Mouse (Mus musculus) neural tube, embryonic 15.5 days (tissue): ENCODE measurements at regions not wholly inside any gene's neighbourhood (a gene's known extent, or its start where the extent isn't known, plus 50 kb on each side); places are given as distances from the start of the nearest gene placed in this dataset.

ENCODE experiments used
- ATAC-seq: fragments of 200-750 bp; cut with Nextera tagmentation; 2 replicates; pipeline ENCODE4 v1.8.0; 2017; ENCODE audit warnings: mild to moderate bottlenecking, moderate TSS enrichment, moderate library complexity; ENCODE audit not compliant: low FRiP score
- H3K27ac ChIP-seq: fragments of 300-500 bp; sonication (generic); replicated peaks from 2 replicates; pipeline ENCODE4 v1.5.1; 2015; ENCODE audit warnings: mild to moderate bottlenecking, inconsistent platforms
- H3K27me3 ChIP-seq: fragments of 300-500 bp; sonication (generic); replicated peaks from 2 replicates; pipeline ENCODE4 v1.6.1; 2015; ENCODE audit warnings: inconsistent platforms
- H3K36me3 ChIP-seq: fragments of 300-500 bp; sonication (generic); 2 replicates; pipeline ENCODE4 v1.6.1; 2015; ENCODE audit warnings: inconsistent platforms
- H3K4me1 ChIP-seq: fragments of 300-500 bp; sonication (generic); 2 replicates; pipeline ENCODE4 v1.6.1; 2015; ENCODE audit warnings: inconsistent platforms
- H3K4me2 ChIP-seq: fragments of 300-500 bp; sonication (generic); 2 replicates; pipeline ENCODE4 v1.6.1; 2015; ENCODE audit warnings: inconsistent platforms, mild to moderate bottlenecking, moderate library complexity
- H3K4me3 ChIP-seq: fragments of 300-500 bp; sonication (generic); replicated peaks from 2 replicates; pipeline ENCODE4 v1.5.1; 2015; ENCODE audit warnings: mild to moderate bottlenecking, inconsistent platforms
- H3K9ac ChIP-seq: fragments of 300-500 bp; sonication (generic); replicated peaks from 2 replicates; pipeline ENCODE4 v1.6.1; 2015; ENCODE audit warnings: mild to moderate bottlenecking, inconsistent platforms
- H3K9me3 ChIP-seq: fragments of 300-500 bp; sonication (generic); replicated peaks from 2 replicates; pipeline ENCODE4 v1.6.1; 2016; ENCODE audit warnings: inconsistent platforms
- WGBS: fragments of 180-500 bp; shearing (Covaris S2); methylation state at CpG from one replicate; pipeline ENCODE4 v1.1.7; 2015; ENCODE audit warnings: mixed read lengths; 5-methylcytosine and 5-hydroxymethylcytosine counted together

GRCm38 (mm10) chr2:78804931-78805330 is 63.0 kb upstream of the Ube2e3 start:
- WGBS: 93% methylated on average over 3 of the region's 3 CpGs
- Histone ChIP-seq H3K36me3 (no peaks in the 10 kb centered on the region), H3K4me1 (no peaks in the 10 kb centered on the region), H3K27ac (no peak overlapping the region), H3K27me3 (no peaks in the 10 kb centered on the region), H3K4me3 (no peak overlapping the region), H3K4me2 (no peak overlapping the region), H3K9ac (no peak overlapping the region), H3K9me3 (no peaks in the 10 kb centered on the region)
- ATAC-seq: no peak

GRCm38 (mm10) chr2:78803543-78803942 is 64.4 kb upstream of the Ube2e3 start:
- Histone ChIP-seq H3K9ac (no peak overlapping the region), H3K4me3 (no peak overlapping the region), H3K36me3 (no peaks in the 10 kb centered on the region), H3K27me3 (no peaks in the 10 kb centered on the region), H3K4me2 (no peak overlapping the region), H3K4me1 (no peaks in the 10 kb centered on the region), H3K9me3 (no peaks in the 10 kb centered on the region), H3K27ac (no peak overlapping the region)
- 90% methylated on average over 4 of the region's 4 CpGs for WGBS
- ATAC-seq: no peak

DNA sequence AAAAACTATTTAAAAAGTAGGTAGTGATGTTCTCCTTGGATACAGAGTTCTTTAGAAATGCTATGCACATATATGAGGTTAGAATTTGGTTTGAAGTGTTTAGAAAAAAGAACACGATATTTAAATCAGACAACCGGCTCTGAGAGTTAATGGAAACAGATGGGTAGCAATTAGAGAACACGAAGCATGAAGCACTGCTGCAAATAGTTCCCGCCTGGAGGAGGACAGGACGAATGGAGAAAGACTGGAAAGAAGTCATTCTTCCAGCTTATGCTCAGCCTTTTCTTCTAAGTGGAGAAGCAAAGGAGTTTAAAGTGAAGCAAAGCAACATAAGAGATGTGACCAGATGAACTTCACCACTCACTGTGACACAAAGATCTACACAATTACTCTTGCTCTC is 72.5 kb upstream of the Ube2e3 start:
- Histone ChIP-seq H3K27ac (no peak overlapping the region), H3K36me3 (no peaks in the 10 kb centered on the region), H3K9me3 (no peaks in the 10 kb centered on the region), H3K4me3 (no peak overlapping the region), H3K27me3 (no peaks in the 10 kb centered on the region), H3K4me2 (no peak overlapping the region), H3K4me1 (no peaks in the 10 kb centered on the region), H3K9ac (no peak overlapping the region)
- no peak for ATAC-seq
- WGBS: 70% methylated on average over 5 of the region's 5 CpGs

DNA sequence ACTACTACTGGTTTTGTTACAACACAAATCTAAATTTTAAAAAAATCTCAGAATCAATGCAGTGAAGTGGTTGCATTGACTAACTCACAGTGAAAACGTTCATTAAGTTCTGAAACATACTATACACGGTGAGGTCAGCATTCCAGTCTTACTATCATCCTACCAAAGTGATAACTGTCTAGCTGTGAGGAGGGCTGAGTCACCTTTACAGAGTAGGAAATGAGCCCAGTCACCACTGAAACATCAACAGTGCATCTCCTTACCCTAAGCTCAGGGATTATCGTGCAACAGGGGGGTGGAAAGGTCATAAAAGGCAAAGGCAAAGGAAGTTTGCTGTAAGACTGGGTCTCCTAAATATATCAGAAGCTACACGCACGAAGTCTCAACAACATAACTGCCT is 73.2 kb upstream of the Ube2e3 start:
- H3K36me3 ChIP-seq: no peaks in the 10 kb centered on the region
- no peaks in the 10 kb centered on the region for H3K9me3 ChIP-seq
- H3K9ac ChIP-seq: no peak overlapping the region
- H3K4me3 ChIP-seq: no peak overlapping the region
- no peaks in the 10 kb centered on the region for H3K4me1 ChIP-seq
- 89% methylated on average over 5 of the region's 5 CpGs for WGBS
- no peak for ATAC-seq
- H3K27me3 ChIP-seq: no peaks in the 10 kb centered on the region
- no peak overlapping the region for H3K4me2 ChIP-seq
- H3K27ac ChIP-seq: no peak overlapping the region

DNA sequence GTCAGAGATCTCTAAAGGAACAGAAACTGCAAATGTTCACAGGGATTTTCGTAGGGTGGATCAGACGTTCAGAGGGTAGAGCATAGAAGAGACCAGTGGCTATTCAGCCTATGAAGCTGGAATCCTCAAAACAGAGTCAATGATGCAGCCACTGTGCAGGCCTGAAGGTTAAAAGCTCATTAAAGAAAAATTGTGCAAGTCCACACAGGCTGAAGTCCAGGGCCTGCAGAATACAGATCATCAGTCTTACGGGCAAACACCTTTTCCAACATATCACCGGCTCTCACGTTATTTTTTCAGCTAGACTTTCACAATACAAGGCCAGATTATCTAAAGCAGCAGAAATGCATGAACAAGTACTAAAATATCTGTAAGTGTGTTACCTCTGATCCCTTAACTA is 78.8 kb upstream of the Ube2e3 start:
- no peak for ATAC-seq
- Histone ChIP-seq H3K9me3 (no peaks in the 10 kb centered on the region), H3K4me1 (no peaks in the 10 kb centered on the region), H3K27me3 (no peaks in the 10 kb centered on the region), H3K36me3 (no peaks in the 10 kb centered on the region), H3K9ac (no peak overlapping the region), H3K4me3 (no peak overlapping the region), H3K27ac (no peak overlapping the region), H3K4me2 (no peak overlapping the region)
- WGBS: 93% methylated on average over 5 of the region's 5 CpGs

DNA sequence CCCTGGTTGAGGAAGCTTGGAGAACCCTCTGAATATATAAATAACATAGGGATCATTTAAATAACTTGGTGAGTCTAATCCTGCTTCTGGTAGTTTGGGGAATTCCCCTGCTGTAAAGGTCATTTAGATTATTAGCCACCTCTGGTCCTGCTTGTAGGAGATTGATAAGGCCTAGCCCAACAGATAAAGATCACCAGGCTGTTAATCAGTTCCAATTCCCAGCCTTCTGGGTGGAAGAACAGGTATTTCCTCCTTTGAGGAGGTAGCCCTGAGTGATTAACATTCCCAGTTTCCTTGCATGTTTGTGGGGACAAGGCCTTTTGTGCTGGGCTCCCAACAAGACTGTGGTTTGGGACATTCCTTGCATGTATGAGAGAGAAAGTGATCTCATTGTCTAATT is 79.7 kb upstream of the Ube2e3 start:
- Histone ChIP-seq H3K4me1 (no peaks in the 10 kb centered on the region), H3K27me3 (no peaks in the 10 kb centered on the region), H3K9me3 (no peaks in the 10 kb centered on the region), H3K27ac (no peak overlapping the region), H3K4me3 (no peak overlapping the region), H3K9ac (no peak overlapping the region), H3K4me2 (no peak overlapping the region), H3K36me3 (no peaks in the 10 kb centered on the region)
- no peak for ATAC-seq

GRCm38 (mm10) chr2:78779949-78780348 is 88.0 kb upstream of the Ube2e3 start:
- ATAC-seq: no peak

DNA sequence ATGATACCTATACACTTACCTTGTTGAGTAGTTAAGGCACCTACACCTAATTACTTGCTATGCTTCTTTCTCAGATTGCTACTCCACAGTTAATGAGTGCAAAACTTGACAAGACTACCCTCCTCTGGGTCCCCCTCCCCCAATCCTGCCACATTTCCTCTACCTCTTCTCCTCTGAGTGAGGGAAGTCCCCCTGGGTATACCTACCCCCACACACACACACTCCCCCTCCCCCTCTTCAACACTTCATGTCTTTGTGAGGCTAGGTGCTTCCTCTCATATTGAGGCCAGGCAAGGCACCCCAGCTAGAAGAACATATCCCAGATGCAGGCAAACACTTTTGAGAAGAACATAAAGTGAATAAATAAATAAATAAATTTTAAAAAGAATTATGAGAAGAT is 90.3 kb upstream of the Ube2e3 start:
- H3K9ac ChIP-seq: no peak overlapping the region
- no peaks in the 10 kb centered on the region for H3K4me1 ChIP-seq
- no peak overlapping the region for H3K27ac ChIP-seq
- H3K27me3 ChIP-seq: no peaks in the 10 kb centered on the region
- H3K36me3 ChIP-seq: no peaks in the 10 kb centered on the region
- no peak overlapping the region for H3K4me2 ChIP-seq
- H3K9me3 ChIP-seq: no peaks in the 10 kb centered on the region
- no peak overlapping the region for H3K4me3 ChIP-seq
- no peak for ATAC-seq

More at GRCm38 (mm10) chr2:78779949-78780348, 88.0 kb upstream of the Ube2e3 start:
- Histone ChIP-seq H3K9me3 (no peaks in the 10 kb centered on the region), H3K27me3 (no peaks in the 10 kb centered on the region), H3K4me3 (no peak overlapping the region), H3K9ac (no peak overlapping the region), H3K36me3 (no peaks in the 10 kb centered on the region), H3K27ac (no peak overlapping the region), H3K4me2 (no peak overlapping the region), H3K4me1 (no peaks in the 10 kb centered on the region)
- 90% methylated on average over 3 of the region's 3 CpGs for WGBS

GRCm38 (mm10) chr2:78754362-78754761 is 113.6 kb upstream of the Ube2e3 start:
- Histone ChIP-seq H3K4me2 (no peak overlapping the region), H3K27me3 (no peaks in the 10 kb centered on the region), H3K9ac (no peak overlapping the region), H3K36me3 (no peaks in the 10 kb centered on the region), H3K9me3 (no peaks in the 10 kb centered on the region), H3K4me3 (no peak overlapping the region), H3K4me1 (no peaks in the 10 kb centered on the region), H3K27ac (no peak overlapping the region)
- 72% methylated on average over 6 of the region's 6 CpGs for WGBS
- ATAC-seq: no peak

- no peaks in the 10 kb centered on the region for H3K36me3 ChIP-seq
- no peaks in the 10 kb centered on the region for H3K27me3 ChIP-seq
- no peak overlapping the region for H3K9ac ChIP-seq
- H3K4me2 ChIP-seq: no peak overlapping the region
- H3K27ac ChIP-seq: no peak overlapping the region
- no peak for ATAC-seq
- H3K4me1 ChIP-seq: no peaks in the 10 kb centered on the region
- WGBS: 67% methylated on average over 4 of the region's 4 CpGs
- H3K9me3 ChIP-seq: no peaks in the 10 kb centered on the region
- no peak overlapping the region for H3K4me3 ChIP-seq
Observed at GRCm38 (mm10) chr2:78753918-78754317, 114.0 kb upstream of the Ube2e3 start.

DNA sequence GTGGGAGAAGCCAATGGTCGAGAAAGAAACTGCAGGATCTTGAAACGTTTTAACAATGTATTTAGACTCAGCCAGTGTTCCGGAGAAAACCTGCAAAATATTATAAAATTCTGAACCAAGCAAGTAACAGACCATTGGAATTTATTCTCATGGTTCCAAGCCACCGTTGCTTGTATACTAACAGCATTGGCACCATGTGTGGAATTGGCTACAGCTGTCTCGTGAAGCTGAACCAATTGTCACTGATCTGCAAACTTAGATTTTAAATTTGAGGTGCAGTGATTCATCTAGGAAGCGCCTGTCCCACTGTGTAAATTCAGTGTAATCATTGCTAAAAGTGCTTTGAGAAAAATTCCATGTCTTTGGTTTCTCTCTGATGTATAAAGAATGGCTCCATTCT is 137.8 kb upstream of the Ube2e3 start:
- Histone ChIP-seq H3K4me1 (no peaks in the 10 kb centered on the region), H3K9me3 (no peaks in the 10 kb centered on the region), H3K36me3 (no peaks in the 10 kb centered on the region), H3K4me3 (no peak overlapping the region), H3K27ac (no peak overlapping the region), H3K4me2 (no peak overlapping the region), H3K9ac (no peak overlapping the region), H3K27me3 (no peaks in the 10 kb centered on the region)
- 84% methylated on average over 6 of the region's 6 CpGs for WGBS
- no peak for ATAC-seq

GRCm38 (mm10) chr2:78726060-78726459 is 141.9 kb upstream of the Ube2e3 start:
- no peak overlapping the region for H3K4me2 ChIP-seq
- no peak overlapping the region for H3K9ac ChIP-seq
- no peaks in the 10 kb centered on the region for H3K4me1 ChIP-seq
- no peaks in the 10 kb centered on the region for H3K36me3 ChIP-seq
- 85% methylated on average over 7 of the region's 7 CpGs for WGBS
- H3K27ac ChIP-seq: no peak overlapping the region
- no peaks in the 10 kb centered on the region for H3K9me3 ChIP-seq
- no peak overlapping the region for H3K4me3 ChIP-seq
- H3K27me3 ChIP-seq: no peaks in the 10 kb centered on the region
- no peak for ATAC-seq

DNA sequence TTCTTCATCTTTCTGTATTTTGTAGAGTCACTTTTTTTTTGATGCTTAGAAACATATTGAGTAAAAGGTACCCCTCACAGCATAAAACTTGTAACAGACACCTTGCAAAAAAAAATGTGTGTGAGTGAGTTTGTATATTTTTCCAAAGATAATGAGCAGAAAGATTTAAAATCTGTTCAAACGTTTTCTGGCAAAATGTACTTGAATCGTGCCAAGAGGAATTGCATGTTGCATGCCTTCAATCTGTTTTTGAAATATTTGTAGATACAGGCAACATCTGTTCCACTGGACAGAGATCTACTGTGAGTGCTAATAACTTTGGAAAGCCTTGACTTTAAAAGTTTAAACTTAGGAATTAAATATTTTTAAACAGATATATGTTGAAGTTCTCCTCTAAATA is 143.5 kb upstream of the Ube2e3 start:
- WGBS: 69% methylated on average over 2 of the region's 2 CpGs

More for the DNA sequence above, 143.5 kb upstream of the Ube2e3 start:
- Histone ChIP-seq H3K36me3 (no peaks in the 10 kb centered on the region), H3K27ac (no peak overlapping the region), H3K4me1 (no peaks in the 10 kb centered on the region), H3K9ac (no peak overlapping the region), H3K9me3 (no peaks in the 10 kb centered on the region), H3K4me2 (no peak overlapping the region), H3K27me3 (no peaks in the 10 kb centered on the region), H3K4me3 (no peak overlapping the region)
- no peak for ATAC-seq
